Mouse (Mus musculus): Measurements from ENCODE around the gene Pecam1.
"Not testable (repeated sequence)": the region's sequence is repeated elsewhere in the genome, so short reads cannot be mapped to it uniquely, and the experiment has no call there.

The Pecam1 gene

DNA sequence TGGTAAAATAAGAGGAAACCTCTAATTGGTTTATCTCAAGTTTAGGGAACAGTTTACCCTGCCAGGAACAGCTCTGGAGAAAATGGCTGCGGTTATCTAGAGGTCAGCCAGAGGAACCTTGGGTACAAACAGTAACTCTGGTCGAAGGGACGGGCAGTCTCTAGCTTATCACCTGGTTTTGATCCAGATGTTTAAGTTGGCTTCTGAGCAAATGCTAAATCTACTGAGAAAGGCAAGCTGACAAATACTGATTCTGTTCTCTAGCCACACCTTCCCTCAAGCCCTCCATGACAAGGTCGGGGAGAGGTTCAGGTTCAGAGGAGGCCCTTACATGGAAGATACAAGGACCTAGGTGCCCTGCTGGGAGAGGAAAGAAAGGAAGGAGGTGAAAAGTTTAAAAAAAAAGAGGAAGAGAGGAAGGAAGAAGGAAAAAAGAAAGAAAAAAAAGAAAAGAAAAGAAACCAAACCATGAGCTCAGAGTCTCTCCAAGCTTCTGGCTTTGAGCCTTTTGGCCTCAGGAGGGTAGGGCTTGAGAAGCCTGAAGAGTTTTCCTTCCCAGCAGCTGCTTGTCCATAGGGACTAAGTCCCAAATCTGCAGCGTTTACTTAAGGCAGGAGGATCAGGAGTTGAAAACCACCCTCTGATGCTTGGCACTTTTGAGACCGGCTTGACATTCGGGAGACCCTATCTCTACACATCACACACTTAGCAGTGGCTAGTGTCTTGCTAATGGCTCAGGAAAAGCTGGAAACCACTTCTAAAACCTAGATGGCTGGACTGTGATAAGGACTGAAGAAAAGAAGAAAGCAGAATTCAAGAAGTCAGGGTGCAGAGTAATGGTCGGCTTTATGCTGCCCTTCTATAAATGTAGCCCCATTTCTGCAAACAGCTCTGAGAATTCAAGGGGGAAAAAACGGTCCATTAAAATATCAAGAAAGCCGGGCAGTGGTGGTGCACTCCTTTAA is 21.7 kb downstream of the Pecam1 start:
- no peak for DNase-seq

GRCm38 (mm10) chr11:106727967-106728366 is 22.5 kb downstream of the Pecam1 start:
- DNase-seq = no peak

GRCm38 (mm10) chr11:106724916-106725235 is 25.6 kb downstream of the Pecam1 start:
- not testable (repeated sequence) for DNase-seq

- no peak for DNase-seq
Measured at GRCm38 (mm10) chr11:106724176-106724915, 26.1 kb downstream of the Pecam1 start.

DNA sequence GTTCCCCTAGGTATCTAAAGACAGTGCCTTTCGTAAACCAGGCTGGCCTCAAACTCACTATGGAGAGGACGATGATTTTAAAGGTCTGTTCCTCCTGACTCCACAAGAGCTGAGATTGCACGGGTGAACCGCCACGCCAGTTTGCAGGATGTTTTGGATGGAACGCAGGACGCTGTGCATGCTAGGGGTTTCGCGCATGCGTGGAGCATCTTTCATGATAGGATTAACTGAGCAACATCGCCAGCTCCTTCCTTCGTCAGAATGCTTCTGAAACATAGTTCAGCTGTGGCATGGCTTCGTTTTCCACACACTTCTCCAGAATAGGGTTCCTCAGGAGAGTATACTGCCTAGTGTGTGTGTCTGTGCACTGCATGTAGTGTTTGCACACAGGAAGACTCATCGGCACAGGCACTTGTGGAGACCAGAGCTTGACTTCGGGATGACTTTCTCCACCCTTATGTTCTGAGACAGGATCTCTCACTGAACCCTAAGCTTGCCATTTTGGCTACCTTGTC is 26.8 kb downstream of the Pecam1 start:
- peak; percentile 12 to 20 for DNase-seq

DNA sequence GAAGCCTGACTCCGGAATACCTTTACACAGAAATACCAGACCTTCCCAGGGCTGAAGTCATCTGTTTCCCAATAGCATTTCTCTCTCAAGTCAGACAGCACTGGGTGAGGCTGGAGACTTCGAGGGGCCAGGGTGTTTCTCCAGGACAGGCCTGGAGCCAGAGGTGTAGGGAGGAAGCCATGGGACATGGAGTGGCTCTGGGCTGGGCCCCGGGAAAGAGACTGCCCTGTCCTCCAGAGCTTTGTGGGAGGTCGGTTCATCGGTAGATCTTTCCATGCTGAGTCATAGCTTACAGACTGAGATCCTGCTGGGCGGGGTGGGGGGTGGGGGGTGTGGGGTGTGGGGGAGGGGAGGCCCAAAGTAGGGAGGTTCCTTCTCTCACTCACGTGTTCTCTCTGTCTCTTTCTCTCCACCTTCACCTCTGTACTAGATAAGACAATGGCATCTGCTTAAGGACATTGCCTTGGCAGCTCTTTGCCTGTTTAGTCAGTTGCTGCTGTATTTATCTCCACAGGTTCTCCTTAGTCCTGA is 27.5 kb downstream of the Pecam1 start:
- DNase-seq = no peak

- no peak for DNase-seq
Measured at GRCm38 (mm10) chr11:106720379-106720778, 30.0 kb downstream of the Pecam1 start.

- no peak for DNase-seq
Measured at GRCm38 (mm10) chr11:106716568-106716967, 33.9 kb downstream of the Pecam1 start.

DNA sequence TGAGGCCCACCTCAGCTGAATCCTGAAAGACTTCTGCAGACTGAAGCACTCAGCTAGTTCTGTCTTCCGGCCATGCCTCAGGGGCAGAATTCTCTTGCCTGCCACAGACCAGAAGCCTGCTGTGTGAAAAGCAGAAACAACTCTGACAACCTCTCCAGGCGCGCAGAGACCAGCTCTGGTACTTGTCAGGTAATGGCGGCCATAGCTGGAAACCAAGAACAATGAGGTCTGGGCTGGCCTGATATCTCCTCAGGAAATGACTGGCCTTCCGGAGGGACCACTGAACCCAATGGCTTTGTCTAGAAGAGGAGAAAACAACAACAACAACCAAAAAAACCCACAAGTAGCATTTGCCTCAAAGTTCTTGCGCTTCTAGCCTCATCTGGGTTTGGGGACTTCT is 35.4 kb downstream of the Pecam1 start:
- DNase-seq = no peak

DNA sequence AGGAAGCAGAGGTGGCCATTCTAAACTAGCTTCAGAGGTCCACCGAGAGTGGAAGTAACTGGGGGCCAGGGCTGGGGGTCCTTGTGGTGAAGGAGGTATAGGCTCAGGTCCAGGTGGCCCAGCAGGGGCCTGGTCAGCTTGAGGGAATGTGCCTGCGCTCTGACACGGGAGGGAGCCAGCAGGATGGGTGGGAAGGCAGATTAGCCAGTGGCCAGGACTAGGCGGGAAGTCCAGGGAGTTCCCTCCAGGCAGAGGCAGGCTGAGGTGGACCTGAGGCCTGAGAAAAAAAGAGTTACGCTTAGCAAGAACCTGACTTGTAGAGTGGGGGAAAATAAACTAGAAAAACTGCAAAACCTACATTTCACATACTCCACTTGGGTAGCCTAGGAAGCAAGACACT is 39.6 kb downstream of the Pecam1 start:
- no peak for DNase-seq

DNA sequence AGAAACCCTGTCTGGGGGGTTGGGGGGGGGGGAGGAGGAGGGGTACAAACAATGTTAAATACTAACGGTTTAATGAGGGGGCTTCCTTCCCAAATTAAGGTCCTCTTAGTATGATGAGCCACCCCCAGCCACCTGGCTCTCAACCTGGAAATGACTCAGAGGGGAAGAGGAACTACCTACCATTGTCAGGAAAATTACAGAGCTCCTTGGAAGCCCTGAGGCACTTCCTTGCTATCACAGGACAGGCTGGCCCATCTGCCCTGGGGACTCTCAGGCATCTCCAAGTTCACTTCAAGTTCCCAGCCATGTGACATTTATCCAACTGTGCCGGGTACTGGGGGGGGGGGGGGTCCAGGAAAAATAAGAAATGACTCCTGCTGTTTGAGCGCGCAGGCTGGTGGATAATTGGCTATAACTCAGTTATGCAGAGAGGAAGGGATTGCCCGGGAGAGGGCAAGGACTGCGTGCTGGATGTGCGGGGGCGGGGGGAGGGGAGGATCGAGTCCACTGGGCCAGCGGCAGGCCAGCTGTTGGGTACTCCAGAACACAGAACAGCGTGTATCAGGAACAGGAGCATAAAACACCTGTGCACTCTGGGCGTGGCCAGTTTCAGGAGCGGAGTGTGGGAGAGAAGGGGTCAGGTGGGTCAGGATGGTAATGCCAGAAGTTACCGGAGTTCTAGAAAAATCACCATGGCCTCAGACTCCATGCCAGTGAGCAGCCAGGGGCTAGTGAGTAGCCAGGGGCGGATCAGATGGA is 41.0 kb downstream of the Pecam1 start:
- no peak for DNase-seq

DNA sequence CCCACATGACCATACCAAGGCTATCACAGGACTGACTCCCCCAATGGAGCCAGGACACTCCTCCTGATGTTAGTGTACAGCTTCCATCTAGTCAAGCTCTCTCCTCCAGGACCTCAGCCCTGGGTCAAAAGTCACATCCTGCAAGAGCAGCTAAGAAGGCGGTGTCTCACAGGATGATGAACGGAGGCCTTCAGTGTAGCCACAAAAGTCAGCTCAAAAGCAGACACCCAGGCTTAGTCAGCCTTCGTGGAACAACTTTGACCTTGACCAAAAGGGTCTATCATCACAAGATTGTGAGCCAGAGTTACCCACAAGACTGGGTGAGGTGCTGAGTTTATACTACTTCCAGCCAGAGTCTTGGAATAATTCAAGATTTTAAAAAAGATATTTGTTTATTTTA is 42.6 kb downstream of the Pecam1 start:
- no peak for DNase-seq

GRCm38 (mm10) chr11:106707085-106707484 is 43.3 kb downstream of the Pecam1 start:
- no peak for DNase-seq

DNA sequence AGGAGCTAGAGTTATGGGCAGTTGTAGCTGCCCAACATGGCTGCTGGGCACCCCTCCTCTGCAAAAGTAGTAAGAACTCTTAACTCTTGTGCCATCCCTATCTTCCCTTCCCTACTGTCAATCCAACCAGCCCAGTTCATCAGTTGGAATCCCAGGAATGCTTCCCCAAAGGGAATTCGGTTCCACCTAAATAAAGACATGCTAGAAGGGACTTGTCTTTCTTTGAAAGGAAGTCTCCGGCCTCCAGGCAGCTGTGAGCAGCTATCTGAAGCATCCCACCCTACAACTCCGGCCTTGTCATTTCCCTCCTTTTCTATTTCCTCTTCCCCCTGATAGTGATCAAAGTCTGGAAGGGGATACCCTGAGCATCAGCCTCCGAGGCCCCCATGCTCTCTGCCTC is 44.2 kb downstream of the Pecam1 start:
- DNase-seq = no peak

GRCm38 (mm10) chr11:106704399-106705111 is 45.9 kb downstream of the Pecam1 start:
- DNase-seq = no peak

DNA sequence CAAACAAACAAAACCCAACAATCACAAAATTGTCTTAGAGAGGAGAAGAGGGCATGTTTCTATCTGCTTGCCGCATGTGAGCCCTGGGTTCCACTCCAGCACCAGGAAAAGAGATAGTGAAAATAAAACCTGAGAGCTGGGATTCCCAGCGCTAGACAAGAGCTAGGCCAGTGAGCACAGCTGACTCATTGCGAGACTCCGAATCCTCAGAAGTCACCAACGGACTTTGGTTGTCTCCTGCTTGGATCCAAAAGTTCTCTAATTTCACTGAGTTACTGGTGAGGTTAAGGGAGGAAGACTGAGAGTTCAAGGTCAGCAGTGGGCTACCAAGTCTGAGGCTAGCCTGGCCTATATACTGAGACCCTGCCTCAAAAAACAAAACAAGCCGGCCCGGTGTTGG is 46.5 kb downstream of the Pecam1 start:
- no peak for DNase-seq

DNA sequence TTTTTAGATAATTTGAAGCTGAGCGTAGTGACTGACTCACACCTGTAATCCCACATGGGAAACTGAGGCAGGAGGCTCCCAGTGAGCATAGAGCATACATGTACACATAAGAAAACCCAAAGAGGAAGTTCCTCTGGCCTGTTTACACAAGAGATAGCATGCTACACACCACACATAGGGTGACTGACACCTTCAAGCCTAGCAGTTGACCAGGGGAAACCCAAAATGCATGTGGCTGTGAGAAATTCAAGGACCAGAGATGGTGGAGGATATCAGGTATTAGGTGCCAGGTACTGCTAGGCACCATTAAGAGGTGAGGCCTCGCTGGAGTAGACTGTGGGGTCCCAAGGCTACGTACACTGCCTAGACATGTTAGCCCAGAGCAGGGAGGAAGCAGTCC is 47.8 kb downstream of the Pecam1 start:
- DNase-seq = no peak

- DNase-seq = no peak
Measured at GRCm38 (mm10) chr11:106701589-106701988, 48.8 kb downstream of the Pecam1 start.

DNA sequence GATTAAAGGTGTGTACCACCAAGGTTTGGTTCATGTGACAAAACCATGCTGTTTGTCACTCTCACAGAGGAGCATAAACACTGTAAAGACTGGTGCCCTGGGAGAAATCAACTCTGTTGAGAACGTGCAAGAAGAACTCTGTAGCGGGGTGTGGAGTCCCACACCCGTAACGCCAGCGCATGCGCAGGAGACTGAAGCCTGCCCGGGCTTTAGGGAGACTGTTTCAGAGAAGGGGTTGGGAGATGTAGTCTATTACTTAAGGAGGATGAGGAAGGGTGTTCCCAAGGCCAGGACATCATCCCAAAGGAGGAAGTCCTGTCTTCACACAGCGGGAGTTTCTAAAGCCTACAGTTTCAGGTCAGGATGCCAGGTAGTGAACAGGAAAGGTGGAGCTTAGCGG is 51.3 kb downstream of the Pecam1 start:
- no peak for DNase-seq

DNA sequence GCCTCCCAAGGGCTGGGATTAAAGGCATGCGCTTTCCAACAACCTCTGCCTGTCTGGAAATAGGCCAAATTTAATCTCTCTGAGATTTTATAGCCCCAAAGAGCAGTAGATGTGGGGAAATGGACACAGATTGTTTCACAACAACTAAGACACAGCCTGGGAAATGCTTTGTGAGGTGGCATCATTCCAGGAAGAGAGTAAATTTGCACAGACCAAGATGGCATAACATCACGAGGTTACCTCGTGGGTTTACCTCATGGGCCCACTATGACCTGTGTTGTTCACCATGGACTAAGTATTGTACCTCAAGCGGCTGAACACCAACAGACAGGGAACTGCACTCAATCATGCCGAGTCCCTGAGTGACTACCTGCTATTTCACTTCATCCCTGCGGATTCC is 52.1 kb downstream of the Pecam1 start:
- no peak for DNase-seq

DNA sequence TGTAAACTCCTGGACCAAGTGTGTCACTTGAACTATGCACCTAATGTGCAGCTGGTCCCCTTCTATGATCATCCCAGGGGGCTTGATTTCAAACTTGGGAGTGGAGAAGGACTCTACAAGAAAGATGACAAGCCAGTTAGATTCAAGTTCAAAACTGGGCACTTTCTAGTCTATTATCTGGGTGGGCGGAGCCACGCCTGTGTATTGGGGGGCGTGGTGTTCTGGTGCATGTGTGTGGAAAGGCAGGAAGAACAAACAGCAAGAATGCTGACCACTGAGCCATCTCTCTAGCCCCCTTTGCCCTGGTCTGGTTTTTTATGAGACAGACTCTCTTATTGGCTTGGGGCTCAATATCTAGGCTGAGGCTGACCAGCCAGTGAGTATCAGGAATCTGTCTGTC is 54.5 kb downstream of the Pecam1 start:
- DNase-seq = no peak

- no peak for DNase-seq
Measured at GRCm38 (mm10) chr11:106692890-106693289, 57.5 kb downstream of the Pecam1 start.

All from cerebellum, adult 18-20 months (tissue).